ENCODE assay signal across 8 mouse cellular contexts in genomic region chr17:24650070-24650616, GRCm38 (mm10). TPM values are rescaled to one million over a fixed set of nuclear protein-coding genes. Genes with fewer than 3 reads are reported as not detected.
DNase-seq lines count a peak whose midpoint lies in the region; ATAC-seq and TF ChIP-seq lines count a peak whose summit lies in the region.

Gene Slc9a3r2, minus strand, starts transcription at chr17:24650327.

- peak within 1 kb of the TSS; percentile 98 for H3K4me2 ChIP-seq in forebrain, embryonic 13.5 days

- DNase-seq in CD4-positive, CD25-positive, alpha-beta regulatory T cell, adult 2 months (ENCODE audit: low read depth, low spot score) = peak; percentile 36
- DNase-seq in heart, postnatal 36 days = peak; percentile 71 to 76
- DNase-seq in left cerebral cortex, adult 8-10 months (ENCODE audit: low spot score in 2 of 2) = no peak
- DNase-seq in lung, postnatal 4 days = peak; percentile 70 to 82
- peak; percentile 36 for DNase-seq in thymus, postnatal 25 days

- H3K9me3 ChIP-seq in forebrain, embryonic 13.5 days (replicated peaks) = no peaks in the 10 kb centered on the region

- peaks cover 8% of the 10 kb centered on the region for H3K4me1 ChIP-seq in bone marrow macrophage, adult 2 months (ENCODE audit: control insufficient read depth, insufficient read depth, low read length)
- peaks cover 17% of the 10 kb centered on the region for H3K4me1 ChIP-seq in forebrain, embryonic 13.5 days

- H3K27ac ChIP-seq in bone marrow macrophage, adult 2 months (ENCODE audit: insufficient read depth, low read depth, low read length) = no peak within 1 kb of the TSS
- 0 out of 2 replicates have a peak within 1 kb of the TSS, but pooled peaks have one; percentile 22 for H3K27ac ChIP-seq in forebrain, embryonic 13.5 days

- TF ChIP-seq POLR2A in bone marrow macrophage, adult 2 months (IDR thresholded peaks at IDR 0.05; ENCODE audit: borderline replicate concordance, low read depth, low read length) = no peak

- intact Hi-C loops in heart, postnatal 36 days (cut with DNase I) = loop anchor here (2.0 kb wide), 1 partner anchor 17 kb away; the partner anchor contains the start of genes Nthl1 and Tsc2

- H3K36me3 ChIP-seq in forebrain, embryonic 13.5 days (ENCODE audit: poor library complexity, severe bottlenecking) = no peaks in the 10 kb centered on the region

- H3K9ac ChIP-seq in forebrain, embryonic 13.5 days = peak within 1 kb of the TSS; percentile 82

- ATAC-seq in CD4-positive, CD25-positive, alpha-beta regulatory T cell, adult 4 months = no peak
- ATAC-seq in forebrain, embryonic 13.5 days = peak; percentile 73

- H3K4me3 ChIP-seq in bone marrow macrophage, adult 2 months (ENCODE audit: insufficient read depth, low read length) = peak within 1 kb of the TSS; percentile 56
- peak within 1 kb of the TSS; percentile 63 for H3K4me3 ChIP-seq in forebrain, embryonic 13.5 days

- TF ChIP-seq CTCF in bone marrow macrophage, adult 2 months (IDR thresholded peaks at IDR 0.05; ENCODE audit: low read depth, low read length) = no peak

- under 1% methylated on average over 39 of the region's 41 CpGs for WGBS in forebrain, embryonic 13.5 days

- peaks cover 41% of the 10 kb centered on the region for H3K27me3 ChIP-seq in forebrain, embryonic 13.5 days

RNA-seq across cellular contexts. Expression of gene Slc9a3r2, which starts in this region (rescaled TPM):
- not detected for polyA plus RNA-seq in CD4-positive, CD25-positive, alpha-beta regulatory T cell, adult 4 months (2017; shearing (Covaris generic))
- 0.98 TPM in 1 of 2 replicates, not detected in the other for polyA plus RNA-seq in bone marrow macrophage, adult 2 months (2012; ENCODE audit: insufficient read depth, insufficient read length, missing spikeins)
- 15.0 and 16.0 TPM in 2 replicates for polyA plus RNA-seq in forebrain, embryonic 13.5 days (2015; fragmentation: Nextera tagmentation; extraction: Ambion mirVana)
- 100 to 1,000 TPM in 1 of 2 experiments, 10 to 100 TPM in 1; 91.1 to 140 TPM for total RNA-seq in heart, postnatal 36 days (2021)
- total RNA-seq in left cerebral cortex, adult 8-10 months (2022) = 10 to 100 TPM; 41.0 to 47.7 (median 42.0) TPM

Comparison
In these comparisons a context has a peak if more than half of its experiments do, and no peak if none do; other contexts are left out.
1. DNase-seq: peak in CD4-positive, CD25-positive, alpha-beta regulatory T cell, adult 2 months (single experiment), heart, postnatal 36 days (2 of 2), lung, postnatal 4 days (2 of 2) and thymus, postnatal 25 days (single experiment); none in left cerebral cortex, adult 8-10 months (0 of 2).